Mouse (Mus musculus) A20 (cell line): ENCODE data around the gene Tmprss6.

Source experiments
- DNase-seq: peaks from one replicate; pipeline ENCODE4 v3.0.0-alpha.2; 2011; ENCODE audit warnings: low read depth, low spot score

Tmprss6 gene

GRCm38 (mm10) chr15:78468379-78468937, at the start of gene Tmprss6:
Gene Tmprss6, minus strand, starts transcription at chr15:78468634.
- DNase-seq = no peak

GRCm38 (mm10) chr15:78518221-78518620, 49.8 kb upstream of the Tmprss6 start:
- no peak for DNase-seq

- DNase-seq = no peak
Observed at GRCm38 (mm10) chr15:78515759-78516158, 47.3 kb upstream of the Tmprss6 start.

- peak; percentile 71 for DNase-seq
Observed at GRCm38 (mm10) chr15:78514393-78515146, 46.1 kb upstream of the Tmprss6 start.

GRCm38 (mm10) chr15:78513019-78513418, 44.6 kb upstream of the Tmprss6 start:
- DNase-seq = no peak

- no peak for DNase-seq
Observed at GRCm38 (mm10) chr15:78511951-78512350, 43.5 kb upstream of the Tmprss6 start.

GRCm38 (mm10) chr15:78510736-78511135, 42.3 kb upstream of the Tmprss6 start:
- no peak for DNase-seq

GRCm38 (mm10) chr15:78510121-78510576, 41.7 kb upstream of the Tmprss6 start:
- peak; percentile 30 for DNase-seq

- no peak for DNase-seq
Observed at GRCm38 (mm10) chr15:78509297-78509899, 41.0 kb upstream of the Tmprss6 start.

- no peak for DNase-seq
Observed at GRCm38 (mm10) chr15:78508443-78508842, 40.0 kb upstream of the Tmprss6 start.

GRCm38 (mm10) chr15:78505541-78505940, 37.1 kb upstream of the Tmprss6 start:
- no peak for DNase-seq

GRCm38 (mm10) chr15:78504816-78505215, 36.4 kb upstream of the Tmprss6 start:
- DNase-seq = no peak

GRCm38 (mm10) chr15:78504013-78504412, 35.6 kb upstream of the Tmprss6 start:
- DNase-seq = no peak

- no peak for DNase-seq
Observed at GRCm38 (mm10) chr15:78502437-78503132, 34.2 kb upstream of the Tmprss6 start.

- peak; percentile 57 for DNase-seq
Observed at GRCm38 (mm10) chr15:78494968-78495406, 26.6 kb upstream of the Tmprss6 start, which contains the start of gene Il2rb. Gene Il2rb, minus strand, starts transcription at chr15:78495271.

GRCm38 (mm10) chr15:78493401-78494010, 25.1 kb upstream of the Tmprss6 start:
- DNase-seq = no peak

GRCm38 (mm10) chr15:78491301-78491700, 22.9 kb upstream of the Tmprss6 start:
- no peak for DNase-seq

- no peak for DNase-seq
Observed at GRCm38 (mm10) chr15:78489906-78490305, 21.5 kb upstream of the Tmprss6 start.

- no peak for DNase-seq
Observed at GRCm38 (mm10) chr15:78489248-78489647, 20.8 kb upstream of the Tmprss6 start.

- DNase-seq = no peak
Observed at GRCm38 (mm10) chr15:78487066-78487465, 18.6 kb upstream of the Tmprss6 start.

GRCm38 (mm10) chr15:78486564-78486963, 18.1 kb upstream of the Tmprss6 start:
- no peak for DNase-seq

- no peak for DNase-seq
Observed at GRCm38 (mm10) chr15:78483311-78483710, 14.9 kb upstream of the Tmprss6 start.
